Mouse (Mus musculus) hindbrain, embryonic 13.5 days (tissue): ENCODE measurements around the gene Dnah2. TPM values are rescaled to one million over a fixed set of nuclear protein-coding genes. Genes with fewer than 3 reads are reported as not detected.
A peak's percentile ranks its signal among the peaks of the same experiment; 100 is the strongest.

Experiments
- ATAC-seq: fragments of 200-750 bp; cut with Nextera tagmentation; 2 replicates; pipeline ENCODE4 v1.8.0; 2017; ENCODE audit warnings: moderate TSS enrichment; ENCODE audit not compliant: low FRiP score
- H3K27ac ChIP-seq: fragments of 300-500 bp; sonication (generic); 2 replicates; pipeline ENCODE4 v1.5.1; 2015; ENCODE audit warnings: inconsistent platforms, mild to moderate bottlenecking, moderate library complexity
- H3K27me3 ChIP-seq: fragments of 300-500 bp; sonication (generic); 2 replicates; pipeline ENCODE4 v1.6.1; 2015; ENCODE audit warnings: mild to moderate bottlenecking, inconsistent platforms
- H3K36me3 ChIP-seq: fragments of 300-500 bp; sonication (generic); 2 replicates; pipeline ENCODE4 v1.6.1; 2015; ENCODE audit warnings: mild to moderate bottlenecking, inconsistent platforms
- H3K4me1 ChIP-seq: fragments of 300-500 bp; sonication (generic); replicated peaks from 2 replicates; pipeline ENCODE4 v1.6.1; 2015; ENCODE audit warnings: inconsistent platforms
- H3K4me2 ChIP-seq: fragments of 300-500 bp; sonication (generic); 2 replicates; pipeline ENCODE4 v1.6.1; 2015; ENCODE audit warnings: inconsistent platforms, mild to moderate bottlenecking, moderate library complexity
- H3K4me3 ChIP-seq: fragments of 300-500 bp; sonication (generic); 2 replicates; pipeline ENCODE4 v1.5.1; 2015; ENCODE audit warnings: mild to moderate bottlenecking, inconsistent platforms
- H3K9ac ChIP-seq: fragments of 300-500 bp; sonication (generic); 2 replicates; pipeline ENCODE4 v1.6.1; 2015; ENCODE audit warnings: mild to moderate bottlenecking, inconsistent platforms
- H3K9me3 ChIP-seq: fragments of 300-500 bp; sonication (generic); 2 replicates; pipeline ENCODE4 v1.6.1; 2016; ENCODE audit warnings: inconsistent platforms
- WGBS: fragments of 180-500 bp; shearing (Covaris S2); methylation state at CpG from one replicate; pipeline ENCODE4 v1.1.7; 2015; 5-methylcytosine and 5-hydroxymethylcytosine counted together
- polyA plus RNA-seq: library from polyadenylated mRNA; unstranded; fragments of >200 nt; fragmentation: Nextera tagmentation; extraction: Ambion mirVana; gene quantifications from 2 replicates; pipeline ENCODE4 v1.2.1, GENCODE M21; 2015

The Dnah2 gene
- polyA plus RNA-seq, 1 experiment from 2014 or later, result 2.1 TPM

GRCm38 (mm10) chr11:69413221-69414181 is 135.4 kb downstream of the Dnah2 start, which contains the start of gene Kdm6b:
Gene Kdm6b, minus strand, starts transcription at chr11:69413675.
- Histone ChIP-seq H3K9me3 (no peaks in the 10 kb centered on the region), H3K36me3 (peaks cover 13% of the 10 kb centered on the region), H3K27ac (peak within 1 kb of the TSS; percentile 100), H3K4me2 (peak within 1 kb of the TSS; percentile 99), H3K9ac (peak within 1 kb of the TSS; percentile 99), H3K27me3 (no peaks in the 10 kb centered on the region), H3K4me3 (peak within 1 kb of the TSS; percentile 83), H3K4me1 (peaks cover 74% of the 10 kb centered on the region)
- ATAC-seq, result no peak
- 36% methylated on average over 12 of the region's 12 CpGs for WGBS

GRCm38 (mm10) chr11:69412548-69412947 is 136.4 kb downstream of the Dnah2 start:
- ATAC-seq, result no peak
- H3K9ac ChIP-seq, result peak overlapping the region; percentile 99
- no peaks in the 10 kb centered on the region for H3K27me3 ChIP-seq
- H3K4me3 ChIP-seq, result peak overlapping the region; percentile 83
- 54% methylated on average over 7 of the region's 7 CpGs for WGBS
- H3K9me3 ChIP-seq, result no peaks in the 10 kb centered on the region
- H3K36me3 ChIP-seq, result peaks cover 20% of the 10 kb centered on the region
- peak overlapping the region; percentile 99 for H3K4me2 ChIP-seq
- peaks cover 74% of the 10 kb centered on the region for H3K4me1 ChIP-seq
- H3K27ac ChIP-seq, result peak overlapping the region; percentile 100

- no peaks in the 10 kb centered on the region for H3K27me3 ChIP-seq
- no peak for ATAC-seq
- H3K9me3 ChIP-seq, result no peaks in the 10 kb centered on the region
- H3K4me3 ChIP-seq, result peak overlapping the region; percentile 83
- H3K27ac ChIP-seq, result peak overlapping the region; percentile 100
- peak overlapping the region; percentile 99 for H3K4me2 ChIP-seq
- WGBS, result under 1% methylated on average over 39 of the region's 39 CpGs
- peak overlapping the region; percentile 99 for H3K9ac ChIP-seq
- peaks cover 71% of the 10 kb centered on the region for H3K4me1 ChIP-seq
- H3K36me3 ChIP-seq, result peaks cover 29% of the 10 kb centered on the region
These were observed 137.2 kb downstream of the Dnah2 start for GRCm38 (mm10) chr11:69411538-69412203.

GRCm38 (mm10) chr11:69411073-69411535 is 137.8 kb downstream of the Dnah2 start:
- ATAC-seq, result peak; percentile 32
- under 1% methylated on average over 26 of the region's 26 CpGs for WGBS
- Histone ChIP-seq H3K36me3 (peaks cover 34% of the 10 kb centered on the region), H3K27ac (peak overlapping the region; percentile 100), H3K9me3 (no peaks in the 10 kb centered on the region), H3K27me3 (no peaks in the 10 kb centered on the region), H3K4me1 (peaks cover 68% of the 10 kb centered on the region), H3K9ac (peak overlapping the region; percentile 99), H3K4me2 (peak overlapping the region; percentile 99), H3K4me3 (peak overlapping the region; percentile 83)

DNA sequence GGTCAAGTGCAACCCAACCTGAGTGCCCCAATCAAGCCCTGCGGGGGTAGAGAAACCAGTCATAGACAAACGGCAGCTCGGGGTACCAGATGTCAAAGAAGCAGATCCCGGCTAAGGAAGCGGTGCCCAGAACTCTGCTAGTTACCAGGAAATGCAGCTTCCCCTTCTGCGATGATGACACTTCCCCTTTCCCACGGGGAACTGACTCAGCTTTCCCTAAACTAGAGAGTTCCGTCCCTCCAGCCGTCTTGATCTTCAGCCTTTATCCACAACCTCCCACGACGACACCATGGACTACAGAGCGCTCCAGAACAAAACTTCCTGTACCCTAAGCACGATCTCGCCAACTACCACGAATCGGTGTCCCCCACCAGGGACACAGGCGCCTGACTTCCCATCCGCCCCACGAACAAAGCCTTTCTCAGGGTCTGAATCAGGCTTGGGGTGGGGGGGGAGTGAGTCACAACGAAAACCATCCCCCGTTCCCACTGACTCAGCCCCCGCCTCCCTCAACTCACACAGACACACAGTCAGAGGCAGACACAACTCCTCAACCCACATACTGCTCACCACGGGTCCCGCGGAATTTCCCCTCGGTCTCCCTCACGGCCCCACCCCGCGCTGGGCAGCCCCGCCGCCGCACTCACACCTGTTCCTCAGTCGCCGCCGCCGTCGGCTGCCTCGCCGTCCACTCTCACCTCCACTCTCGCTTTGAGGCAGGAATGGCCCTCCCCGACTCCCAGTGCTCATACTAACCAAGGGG is 138.4 kb downstream of the Dnah2 start:
- H3K27ac ChIP-seq, result peak overlapping the region; percentile 100
- peak overlapping the region; percentile 99 for H3K9ac ChIP-seq
- H3K4me3 ChIP-seq, result peak overlapping the region; percentile 83
- peaks cover 68% of the 10 kb centered on the region for H3K4me1 ChIP-seq
- 0 out of 2 replicates have a peak, but pooled peaks have one; percentile 0 for ATAC-seq
- peak overlapping the region; percentile 99 for H3K4me2 ChIP-seq
- no peaks in the 10 kb centered on the region for H3K27me3 ChIP-seq
- H3K36me3 ChIP-seq, result peaks cover 40% of the 10 kb centered on the region
- no peaks in the 10 kb centered on the region for H3K9me3 ChIP-seq
- under 1% methylated on average over 41 of the region's 41 CpGs for WGBS

- no peaks in the 10 kb centered on the region for H3K9me3 ChIP-seq
- peak overlapping the region; percentile 99 for H3K9ac ChIP-seq
- no peaks in the 10 kb centered on the region for H3K27me3 ChIP-seq
- peaks cover 66% of the 10 kb centered on the region for H3K4me1 ChIP-seq
- H3K36me3 ChIP-seq, result peaks cover 46% of the 10 kb centered on the region
- peak overlapping the region; percentile 83 for H3K4me3 ChIP-seq
- WGBS, result 0% methylated on average over 18 of the region's 18 CpGs
- H3K27ac ChIP-seq, result peak overlapping the region; percentile 100
- peak overlapping the region; percentile 99 for H3K4me2 ChIP-seq
- ATAC-seq, result no peak
These were observed 138.9 kb downstream of the Dnah2 start for GRCm38 (mm10) chr11:69410045-69410309.

GRCm38 (mm10) chr11:69409378-69410044 is 139.4 kb downstream of the Dnah2 start:
- peaks cover 50% of the 10 kb centered on the region for H3K36me3 ChIP-seq
- WGBS, result 0% methylated on average over 45 of the region's 46 CpGs
- no peaks in the 10 kb centered on the region for H3K9me3 ChIP-seq
- peak overlapping the region; percentile 100 for H3K27ac ChIP-seq
- H3K4me1 ChIP-seq, result peaks cover 62% of the 10 kb centered on the region
- no peaks in the 10 kb centered on the region for H3K27me3 ChIP-seq
- peak overlapping the region; percentile 99 for H3K9ac ChIP-seq
- peak overlapping the region; percentile 83 for H3K4me3 ChIP-seq
- ATAC-seq, result peak; percentile 46
- peak overlapping the region; percentile 99 for H3K4me2 ChIP-seq

GRCm38 (mm10) chr11:69408541-69409377 is 140.2 kb downstream of the Dnah2 start:
- H3K27ac ChIP-seq, result peak overlapping the region; percentile 100
- peaks cover 54% of the 10 kb centered on the region for H3K4me1 ChIP-seq
- H3K9me3 ChIP-seq, result no peaks in the 10 kb centered on the region
- peaks cover 58% of the 10 kb centered on the region for H3K36me3 ChIP-seq
- ATAC-seq, result peak; percentile 61
- H3K4me3 ChIP-seq, result peak overlapping the region; percentile 83
- peak overlapping the region; percentile 99 for H3K9ac ChIP-seq
- WGBS, result under 1% methylated on average over 33 of the region's 33 CpGs
- H3K4me2 ChIP-seq, result peak overlapping the region; percentile 99
- H3K27me3 ChIP-seq, result no peaks in the 10 kb centered on the region

GRCm38 (mm10) chr11:69407724-69408004 is 141.2 kb downstream of the Dnah2 start:
- Histone ChIP-seq H3K27me3 (no peaks in the 10 kb centered on the region), H3K4me3 (peak overlapping the region; percentile 83; the same call in 1 of the 2 replicates), H3K9ac (peak overlapping the region; percentile 99), H3K36me3 (peaks cover 63% of the 10 kb centered on the region), H3K4me1 (peaks cover 43% of the 10 kb centered on the region), H3K27ac (peak overlapping the region; percentile 100), H3K9me3 (no peaks in the 10 kb centered on the region), H3K4me2 (peak overlapping the region; percentile 99)
- ATAC-seq, result no peak
- WGBS, result 85% methylated on average over 4 of the region's 4 CpGs

DNA sequence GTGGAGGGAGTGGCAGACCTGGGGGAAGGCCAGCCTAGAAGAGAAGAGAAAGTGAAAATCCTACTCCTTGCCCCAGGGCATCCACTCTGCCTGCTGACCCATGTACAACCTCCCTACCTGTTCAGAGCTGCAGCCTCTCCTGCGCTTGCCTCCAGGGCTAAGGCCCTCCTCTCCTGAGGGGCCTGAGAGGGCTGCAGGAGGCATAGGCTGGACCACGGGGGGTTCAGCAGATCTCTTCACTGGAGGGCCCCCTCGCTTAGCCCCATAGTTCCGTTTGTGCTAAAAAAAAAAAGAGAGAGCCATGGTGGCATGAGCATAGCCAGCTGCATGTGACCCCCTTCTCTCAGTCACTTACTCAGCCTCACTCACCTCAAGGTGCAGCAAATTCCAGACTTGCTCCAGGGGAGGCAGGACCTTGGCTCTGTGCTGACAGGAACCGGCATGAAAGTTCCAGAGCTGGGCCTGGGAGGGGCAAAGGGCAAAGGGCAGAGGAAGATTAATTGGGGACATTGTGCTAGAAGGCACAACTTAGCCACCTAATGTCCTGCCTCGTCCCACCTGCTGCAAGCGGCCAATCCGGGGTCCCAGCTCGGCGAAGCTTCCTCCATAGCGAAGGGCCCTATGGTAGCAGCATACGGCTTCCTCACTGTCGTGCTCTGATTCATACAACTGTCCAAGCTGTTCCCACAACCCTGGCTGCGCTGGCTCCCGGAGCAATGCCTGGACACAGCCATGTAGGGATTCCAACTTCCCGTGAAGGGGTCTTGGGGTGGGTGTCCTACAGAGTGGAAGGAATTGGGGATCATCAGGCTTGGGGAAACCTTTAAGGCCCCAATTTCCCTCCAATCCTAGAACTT is 141.8 kb downstream of the Dnah2 start:
- Histone ChIP-seq H3K4me1 (peaks cover 38% of the 10 kb centered on the region), H3K4me3 (no peak overlapping the region), H3K27ac (peak overlapping the region; percentile 100; the same call in 1 of the 2 replicates), H3K9me3 (no peaks in the 10 kb centered on the region), H3K36me3 (peaks cover 65% of the 10 kb centered on the region), H3K4me2 (no peak overlapping the region), H3K27me3 (no peaks in the 10 kb centered on the region), H3K9ac (no peak overlapping the region; the same call in 1 of the 2 replicates)
- no peak for ATAC-seq
- WGBS, result 93% methylated on average over 16 of the region's 16 CpGs
